Mouse (Mus musculus) midbrain, embryonic 14.5 days (tissue): Measurements from ENCODE around the gene P2ry14. TPM values are rescaled to one million over a fixed set of nuclear protein-coding genes. Genes with fewer than 3 reads are reported as not detected.
"Not testable (repeated sequence)": the region's sequence is repeated elsewhere in the genome, so short reads cannot be mapped to it uniquely, and the experiment has no call there.

Experiments used
- ATAC-seq: fragments of 200-750 bp; cut with Nextera tagmentation; 2 replicates; pipeline ENCODE4 v1.8.0; 2017; ENCODE audit warnings: moderate number of reproducible peaks, moderate library complexity; ENCODE audit not compliant: low FRiP score, low TSS enrichment
- DNase-seq: peaks from one replicate; pipeline ENCODE4 v3.0.0-alpha.2; 2015
- H3K27ac ChIP-seq: fragments of 300-500 bp; sonication (generic); replicated peaks from 2 replicates; pipeline ENCODE4 v1.5.1; 2014; ENCODE audit warnings: mild to moderate bottlenecking, low read depth, low read length, moderate library complexity
- H3K27me3 ChIP-seq: fragments of 300-500 bp; sonication (generic); 2 replicates; pipeline ENCODE4 v1.6.1; 2014; ENCODE audit warnings: low read length, control low read depth, mixed read lengths; ENCODE audit not compliant: control insufficient read depth, insufficient read depth
- H3K36me3 ChIP-seq: fragments of 300-500 bp; sonication (generic); 2 replicates; pipeline ENCODE4 v1.6.1; 2014; ENCODE audit warnings: low read length, control low read depth; ENCODE audit not compliant: control insufficient read depth, insufficient read depth
- H3K4me1 ChIP-seq: fragments of 300-500 bp; sonication (generic); 2 replicates; pipeline ENCODE4 v1.6.1; 2014; ENCODE audit warnings: mild to moderate bottlenecking, antibody characterized with exemption, low read length, control low read depth; ENCODE audit not compliant: control insufficient read depth, insufficient read depth
- H3K4me2 ChIP-seq: fragments of 300-500 bp; sonication (generic); 2 replicates; pipeline ENCODE4 v1.6.1; 2014; ENCODE audit warnings: mild to moderate bottlenecking, low read length, moderate library complexity
- H3K4me3 ChIP-seq: fragments of 300-500 bp; sonication (generic); replicated peaks from 2 replicates; pipeline ENCODE4 v1.5.1; 2014; ENCODE audit warnings: low read depth, low read length
- H3K9ac ChIP-seq: fragments of 300-500 bp; sonication (generic); replicated peaks from 2 replicates; pipeline ENCODE4 v1.6.1; 2014; ENCODE audit warnings: mild to moderate bottlenecking, low read length, moderate library complexity
- H3K9me3 ChIP-seq: fragments of 300-500 bp; sonication (generic); 2 replicates; pipeline ENCODE4 v1.6.1; 2016; ENCODE audit warnings: low read length, control low read depth, mixed read lengths; ENCODE audit not compliant: control insufficient read depth
- WGBS: fragments of 180-500 bp; shearing (Covaris S2); extraction: QIAGEN DNeasy Blood & Tissue Kit; methylation state at CpG from one replicate; pipeline ENCODE4 v1.1.7; 2014; 5-methylcytosine and 5-hydroxymethylcytosine counted together
- polyA plus RNA-seq: library from polyadenylated mRNA; unstranded; fragments of >200 nt; fragmentation: Nextera tagmentation; extraction: Ambion mirVana; gene quantifications from 2 replicates; pipeline ENCODE4 v1.2.1, GENCODE M21; 2014

Gene P2ry14
- polyA plus RNA-seq, 1 experiment from 2014 or later = 4.1 TPM

GRCm38 (mm10) chr3:59125783-59126555, 27.4 kb downstream of the P2ry14 start:
- H3K36me3 ChIP-seq = no peaks in the 10 kb centered on the region
- 76% methylated on average over 7 of the region's 7 CpGs for WGBS
- H3K27me3 ChIP-seq = no peaks in the 10 kb centered on the region
- no peak overlapping the region for H3K27ac ChIP-seq
- DNase-seq = no peak
- H3K9me3 ChIP-seq = no peaks in the 10 kb centered on the region
- H3K4me2 ChIP-seq = no peak overlapping the region
- no peak for ATAC-seq
- no peak overlapping the region for H3K9ac ChIP-seq
- H3K4me3 ChIP-seq = no peak overlapping the region
- no peaks in the 10 kb centered on the region for H3K4me1 ChIP-seq

- ATAC-seq (no peak), DNase-seq (no peak)
- Histone ChIP-seq H3K4me1 (no peaks in the 10 kb centered on the region), H3K4me3 (no peak overlapping the region), H3K9me3 (no peaks in the 10 kb centered on the region), H3K4me2 (no peak overlapping the region), H3K27ac (no peak overlapping the region), H3K27me3 (no peaks in the 10 kb centered on the region), H3K36me3 (no peaks in the 10 kb centered on the region), H3K9ac (no peak overlapping the region)
- WGBS = 75% methylated on average over 5 of the region's 5 CpGs
Observed at GRCm38 (mm10) chr3:59125022-59125421, 28.4 kb downstream of the P2ry14 start.

GRCm38 (mm10) chr3:59121780-59122449, 31.5 kb downstream of the P2ry14 start:
- H3K4me2 ChIP-seq = no peak overlapping the region
- H3K36me3 ChIP-seq = no peaks in the 10 kb centered on the region
- H3K4me1 ChIP-seq = no peaks in the 10 kb centered on the region
- WGBS = 71% methylated on average over 7 of the region's 7 CpGs
- no peak overlapping the region for H3K27ac ChIP-seq
- H3K4me3 ChIP-seq = no peak overlapping the region
- no peaks in the 10 kb centered on the region for H3K27me3 ChIP-seq
- DNase-seq (no peak), ATAC-seq (no peak)
- H3K9ac ChIP-seq = no peak overlapping the region
- H3K9me3 ChIP-seq = no peaks in the 10 kb centered on the region

- Histone ChIP-seq H3K4me1 (no peaks in the 10 kb centered on the region), H3K9me3 (no peaks in the 10 kb centered on the region), H3K36me3 (no peaks in the 10 kb centered on the region), H3K27ac (no peak overlapping the region), H3K4me2 (no peak overlapping the region), H3K4me3 (no peak overlapping the region), H3K27me3 (no peaks in the 10 kb centered on the region), H3K9ac (0 out of 2 replicates have a peak overlapping the region, but pooled peaks have one; percentile 9)
- no peak for ATAC-seq
- DNase-seq = no peak
- 40% methylated on average over 7 of the region's 7 CpGs for WGBS
Observed at GRCm38 (mm10) chr3:59121067-59121730, 32.2 kb downstream of the P2ry14 start.

- DNase-seq (no peak), ATAC-seq (no peak)
- no peaks in the 10 kb centered on the region for H3K4me1 ChIP-seq
- H3K4me3 ChIP-seq = no peak overlapping the region
- no peaks in the 10 kb centered on the region for H3K9me3 ChIP-seq
- no peak overlapping the region for H3K9ac ChIP-seq
- 0 out of 2 replicates have a peak, but pooled peaks cover 4% of the 10 kb centered on the region for H3K36me3 ChIP-seq
- H3K4me2 ChIP-seq = no peak overlapping the region
- H3K27me3 ChIP-seq = no peaks in the 10 kb centered on the region
- no peak overlapping the region for H3K27ac ChIP-seq
- 92% methylated on average over 8 of the region's 8 CpGs for WGBS
Observed at GRCm38 (mm10) chr3:59113973-59114517, 39.4 kb downstream of the P2ry14 start.

GRCm38 (mm10) chr3:59113291-59113690, 40.1 kb downstream of the P2ry14 start:
- not testable (repeated sequence) for H3K27ac ChIP-seq, DNase-seq, H3K27me3 ChIP-seq, H3K4me1 ChIP-seq, H3K4me2 ChIP-seq, H3K9ac ChIP-seq, H3K36me3 ChIP-seq, ATAC-seq, H3K9me3 ChIP-seq, H3K4me3 ChIP-seq
- WGBS = 98% methylated on average over 4 of the region's 4 CpGs

- no peak for ATAC-seq
- 0 out of 2 replicates have a peak, but pooled peaks cover 4% of the 10 kb centered on the region for H3K36me3 ChIP-seq
- no peak overlapping the region for H3K4me2 ChIP-seq
- H3K27ac ChIP-seq = no peak overlapping the region
- DNase-seq = no peak
- no peaks in the 10 kb centered on the region for H3K4me1 ChIP-seq
- 91% methylated on average over 3 of the region's 3 CpGs for WGBS
- H3K9me3 ChIP-seq = no peaks in the 10 kb centered on the region
- no peaks in the 10 kb centered on the region for H3K27me3 ChIP-seq
- no peak overlapping the region for H3K4me3 ChIP-seq
- H3K9ac ChIP-seq = no peak overlapping the region
Observed at GRCm38 (mm10) chr3:59111944-59112343, 41.5 kb downstream of the P2ry14 start.

GRCm38 (mm10) chr3:59109834-59110233, 43.6 kb downstream of the P2ry14 start:
- not testable (repeated sequence) for H3K4me1 ChIP-seq, H3K27me3 ChIP-seq, ATAC-seq, H3K4me3 ChIP-seq, H3K36me3 ChIP-seq, H3K9me3 ChIP-seq, DNase-seq, H3K9ac ChIP-seq, H3K4me2 ChIP-seq, H3K27ac ChIP-seq
- 96% methylated on average over 3 of the region's 3 CpGs for WGBS
